Mouse (Mus musculus) cerebellum, adult 8-10 months (tissue): ENCODE results near the gene Sbno2.

ENCODE experiments used
- DNase-seq: peaks from one replicate; pipeline ENCODE4 v3.0.0; 2022

The Sbno2 gene

DNA sequence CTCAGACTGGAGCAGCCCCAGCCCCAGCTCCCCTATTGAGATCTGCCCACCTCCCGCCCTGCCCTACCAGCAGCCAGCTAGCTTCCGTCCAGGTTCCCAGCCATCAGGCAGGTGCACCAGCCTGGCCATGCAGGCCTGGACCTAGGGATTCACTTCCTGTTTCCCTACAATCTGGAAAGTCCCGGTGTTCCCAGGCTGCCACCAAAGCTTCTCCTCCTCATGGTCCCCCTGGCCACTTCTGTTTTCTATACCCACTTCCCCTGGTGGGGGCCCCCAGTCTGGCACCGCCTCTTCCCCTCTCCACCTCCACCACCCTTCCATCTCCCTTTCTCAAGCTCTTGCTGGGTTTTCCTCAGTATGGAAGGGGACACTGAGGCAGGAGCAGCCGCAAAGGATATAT, at the start of gene Sbno2:
TSS of gene Sbno2 (minus strand) at position 112 of the 400 bp plus-strand sequence.
- DNase-seq, result no peak

DNA sequence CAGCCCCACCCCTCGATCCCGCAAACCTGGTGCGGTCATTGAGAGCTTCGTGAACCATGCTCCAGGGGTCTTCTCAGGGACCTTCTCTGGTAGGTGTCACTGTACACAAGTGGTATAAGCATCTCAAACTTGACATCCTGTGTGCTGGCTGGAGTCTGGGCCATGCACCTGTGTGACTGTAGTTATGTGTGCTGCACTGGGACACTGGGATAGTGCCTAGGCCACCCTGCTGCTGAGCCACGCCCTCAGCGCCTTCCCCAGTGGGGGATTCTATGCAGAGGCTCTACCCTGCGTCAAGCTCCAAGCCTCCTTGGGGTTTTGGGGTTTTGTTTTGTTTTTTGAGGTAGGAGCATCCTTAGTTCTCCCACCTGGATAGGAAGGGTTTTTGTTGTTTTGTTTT, 49.0 kb upstream of the Sbno2 start:
- DNase-seq, result no peak

DNA sequence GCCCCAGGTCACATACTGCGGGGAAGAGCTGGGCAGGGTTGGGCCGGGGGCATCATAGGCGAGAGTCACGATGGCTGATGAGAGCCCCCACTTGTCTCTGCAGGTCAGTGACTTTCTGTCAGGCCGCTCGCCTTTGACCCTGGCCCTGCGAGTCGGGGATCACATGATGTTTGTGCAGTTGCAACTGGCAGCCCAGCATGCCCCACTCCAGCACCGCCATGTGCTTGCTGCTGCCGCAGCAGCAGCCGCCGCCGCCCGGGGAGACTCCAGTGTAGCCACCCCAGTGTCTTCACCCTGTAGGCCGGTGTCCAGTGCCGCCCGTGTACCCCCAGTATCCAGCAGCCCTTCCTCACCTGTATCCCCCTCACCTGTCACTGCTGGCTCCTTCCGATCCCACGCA, 48.3 kb upstream of the Sbno2 start:
- no peak for DNase-seq

DNA sequence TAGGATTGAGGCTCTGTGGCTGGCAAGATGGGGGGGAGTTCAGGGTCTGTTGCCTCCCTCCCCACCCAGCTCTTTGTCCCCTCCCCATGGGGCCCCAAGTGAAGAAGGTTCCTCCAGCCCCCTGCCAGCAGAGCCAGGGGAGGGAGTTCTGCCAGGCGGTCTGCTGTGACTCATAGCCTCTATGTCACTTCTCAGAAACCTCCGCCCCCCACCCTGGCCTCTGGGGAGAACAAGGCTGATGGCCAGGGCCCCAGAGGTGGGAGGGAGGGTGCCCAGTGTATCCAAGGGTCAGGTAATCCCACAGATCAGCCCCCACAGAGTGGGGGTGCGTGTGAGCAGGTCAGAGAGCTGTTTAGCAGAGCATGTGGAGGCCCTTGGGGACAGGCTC, 47.5 kb upstream of the Sbno2 start:
- no peak for DNase-seq

DNA sequence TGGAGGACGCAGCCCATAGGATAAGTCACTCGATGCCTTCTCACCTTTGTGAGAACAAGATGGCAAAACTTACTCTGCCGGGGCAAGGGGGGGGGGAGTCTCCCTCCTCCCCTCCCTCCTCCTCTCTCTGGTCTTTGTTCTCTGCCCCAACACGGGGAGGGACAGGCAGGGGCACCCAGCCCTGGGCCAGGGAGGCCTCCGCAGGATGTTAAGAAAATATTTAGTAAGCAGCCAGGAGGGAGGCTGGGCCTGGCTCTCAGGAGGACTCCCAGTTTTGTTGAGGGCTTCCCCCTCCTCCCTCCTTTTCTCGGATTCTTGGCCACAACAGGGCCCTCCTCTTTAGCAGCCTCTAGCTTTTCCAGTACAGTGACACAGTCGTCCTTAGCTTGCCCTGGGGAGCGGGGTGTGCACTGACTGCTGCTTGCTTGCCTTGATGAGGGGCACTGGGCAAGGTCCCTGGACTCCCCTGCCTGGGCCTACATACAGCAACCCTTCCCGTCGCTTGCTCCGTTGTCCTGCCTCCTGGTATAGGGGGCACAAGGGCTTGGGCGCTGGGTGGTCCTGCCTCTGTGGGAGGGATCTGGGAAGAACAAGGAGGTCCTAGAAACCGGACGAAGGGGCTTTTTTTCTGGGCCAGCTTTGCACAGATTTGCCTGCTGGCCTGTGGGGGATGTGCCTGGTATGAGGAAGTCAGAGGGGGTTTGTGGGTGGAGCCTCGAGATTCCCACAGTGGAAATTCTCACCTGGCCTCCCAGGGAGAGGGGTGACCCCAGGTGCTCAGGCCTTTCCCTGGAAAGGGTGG, 46.9 kb upstream of the Sbno2 start:
- no peak for DNase-seq

DNA sequence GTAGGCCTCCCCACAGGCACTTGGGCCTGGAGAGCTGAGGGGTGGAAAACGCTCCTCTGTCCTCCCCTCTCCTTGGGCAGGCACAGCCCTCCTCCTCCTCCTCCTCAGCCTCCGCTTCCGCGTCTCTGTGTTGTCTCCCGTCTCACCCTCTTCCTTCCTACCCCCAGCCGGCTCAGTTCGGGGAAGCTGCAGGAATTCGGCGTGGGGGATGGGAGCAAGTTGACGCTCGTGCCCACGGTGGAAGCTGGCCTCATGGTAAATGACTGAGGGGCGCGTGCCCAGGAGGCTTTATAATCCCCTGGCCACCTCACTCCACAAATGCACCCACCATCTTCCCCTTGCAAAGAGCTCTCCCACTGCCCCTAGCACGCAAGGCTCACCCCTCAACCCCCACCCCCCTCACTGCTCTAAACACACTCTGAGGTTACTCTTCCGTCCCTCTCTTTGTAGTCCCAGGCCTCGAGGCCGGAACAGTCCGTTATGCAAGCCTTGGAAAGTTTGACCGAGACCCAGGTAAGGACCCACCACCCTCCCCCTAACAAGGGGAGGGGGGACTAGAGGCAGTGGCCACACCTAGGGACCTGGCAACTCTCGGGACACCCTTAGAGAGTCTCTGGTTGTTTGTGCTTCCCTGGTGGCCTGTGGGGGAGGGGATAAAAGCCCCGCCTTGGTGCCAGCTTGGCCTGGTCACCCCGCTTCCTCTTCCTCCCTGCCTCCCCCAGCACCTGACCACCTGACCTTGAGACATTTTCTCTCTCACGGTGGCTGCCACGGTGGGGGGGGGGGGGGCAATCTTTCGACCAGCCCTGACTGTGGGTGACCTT, 46.1 kb upstream of the Sbno2 start:
- peak; percentile 62 for DNase-seq

DNA sequence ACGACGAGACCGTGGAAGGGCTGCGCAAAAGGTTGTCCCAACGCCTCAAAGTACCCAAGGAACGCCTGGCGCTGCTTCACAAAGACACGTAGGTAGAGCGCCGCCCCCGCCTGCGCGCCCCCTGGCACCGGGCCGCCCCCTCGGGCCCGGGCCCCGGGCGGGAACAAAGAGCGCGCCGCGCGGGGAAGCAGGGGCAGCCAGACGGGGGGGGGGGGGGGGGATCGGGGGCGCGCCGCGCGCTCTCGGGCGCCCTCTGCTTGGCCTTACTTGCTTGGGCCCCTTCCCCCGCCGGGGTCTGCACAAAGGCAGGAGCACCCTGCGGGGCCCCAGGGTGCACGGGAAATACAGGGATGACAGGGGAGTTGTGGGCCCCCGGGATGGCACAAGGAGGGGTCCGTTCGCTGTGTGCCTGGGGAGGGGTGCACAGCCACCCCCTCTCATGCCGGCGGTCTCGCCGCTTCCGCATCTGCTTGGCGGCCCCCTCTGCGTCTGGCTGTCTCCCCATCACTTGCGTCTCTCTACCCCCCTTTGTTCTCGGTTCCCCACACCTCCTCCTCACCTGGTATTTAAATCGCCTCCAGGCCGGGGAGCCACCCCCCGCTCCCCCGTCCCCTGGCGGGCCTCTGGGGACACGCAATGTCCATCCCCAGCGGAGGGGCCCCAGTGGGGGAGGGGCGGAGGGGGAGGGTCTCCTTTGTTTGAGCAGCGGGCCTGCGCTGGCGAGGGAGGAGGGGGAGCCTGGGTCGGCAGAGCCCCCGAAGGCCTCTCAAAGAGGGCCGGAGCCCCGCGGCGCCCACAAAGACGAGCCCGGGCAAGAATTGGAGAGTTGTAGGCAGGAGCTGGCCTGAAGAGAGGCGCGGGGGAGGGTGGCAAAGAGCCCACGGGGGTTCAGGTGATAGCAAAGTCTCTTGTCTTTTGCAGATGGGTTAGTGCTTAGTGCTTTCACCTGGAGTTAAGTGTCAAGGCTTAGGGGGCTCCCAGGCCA, 45.1 kb upstream of the Sbno2 start:
- DNase-seq, result peak; percentile 75

DNA sequence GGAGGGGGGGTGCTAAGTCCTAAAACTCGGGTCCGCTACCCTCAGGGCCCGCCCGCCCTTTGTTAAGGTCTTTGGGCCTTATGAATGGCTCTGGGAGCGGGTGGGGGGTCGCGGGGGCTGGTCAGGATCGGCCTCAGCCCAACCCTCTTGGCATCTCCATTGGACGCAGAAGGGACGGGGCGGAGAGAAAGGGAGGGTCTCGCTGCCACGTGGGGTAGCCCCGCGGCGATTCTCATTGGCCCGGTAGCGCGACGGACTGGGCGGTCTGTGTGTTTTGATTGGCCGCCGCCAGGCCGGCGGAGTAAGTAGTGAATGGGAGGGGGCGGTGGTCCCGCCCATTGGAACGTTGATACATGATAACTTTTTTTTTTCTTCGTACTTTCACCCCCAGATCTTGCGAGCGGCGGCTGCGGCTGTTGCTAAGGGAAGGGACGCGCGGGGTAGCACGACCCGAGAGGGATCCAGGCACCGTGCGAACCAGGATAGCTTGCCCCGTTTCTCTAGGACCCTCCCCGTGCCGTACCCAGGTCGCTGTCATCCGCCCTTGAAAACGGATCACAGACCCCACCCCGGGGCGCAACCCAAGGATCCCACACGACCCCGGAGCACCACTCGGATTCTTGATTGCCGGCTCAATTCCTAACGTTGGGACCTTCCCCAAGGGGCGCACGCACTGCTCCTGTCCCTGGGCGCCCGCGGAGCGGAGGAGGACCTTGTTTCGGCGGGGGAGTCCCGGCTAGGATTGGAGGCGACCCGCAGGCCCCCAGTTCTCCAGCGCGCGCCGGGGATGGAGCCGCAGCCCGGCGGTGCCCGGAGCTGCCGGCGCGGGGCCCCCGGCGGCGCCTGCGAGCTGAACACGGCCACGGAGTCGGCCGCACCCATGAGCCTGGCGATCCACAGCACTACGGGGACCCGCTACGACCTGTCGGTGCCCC, 44.2 kb upstream of the Sbno2 start:
- DNase-seq, result peak; percentile 94

DNA sequence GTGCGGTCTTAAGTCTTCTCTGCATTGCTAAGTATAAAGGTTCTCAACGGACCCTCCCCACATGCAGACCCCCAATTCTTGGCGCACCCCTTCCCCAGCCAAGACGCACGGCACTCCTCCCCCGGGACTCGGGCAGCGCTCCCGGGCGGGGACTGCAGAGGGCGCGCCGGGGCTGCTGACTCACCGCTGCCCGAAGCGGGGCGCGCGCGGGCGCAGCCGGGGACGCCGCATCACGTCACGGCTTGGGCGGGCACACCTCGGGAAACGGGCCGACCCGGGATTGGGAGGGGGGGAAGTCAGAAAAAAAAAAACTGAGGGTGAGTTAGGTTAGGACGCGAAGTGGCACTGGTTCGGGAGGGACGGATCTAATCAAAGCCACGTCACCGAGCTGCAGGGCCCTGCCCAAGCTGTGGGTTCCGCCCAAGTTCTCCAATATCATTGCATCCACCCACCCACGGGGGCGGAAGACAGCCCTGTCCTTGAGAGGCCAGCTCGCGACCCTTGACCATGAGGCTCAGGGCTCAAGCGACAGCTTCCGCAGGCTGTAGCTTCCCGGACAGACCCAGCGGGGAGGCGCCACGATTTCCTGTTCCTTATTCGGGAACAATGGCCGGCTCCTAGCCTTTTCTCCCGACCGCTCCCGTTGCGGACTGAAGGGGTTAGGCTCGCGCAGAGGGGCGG, 43.4 kb upstream of the Sbno2 start:
- DNase-seq, result peak; percentile 96

DNA sequence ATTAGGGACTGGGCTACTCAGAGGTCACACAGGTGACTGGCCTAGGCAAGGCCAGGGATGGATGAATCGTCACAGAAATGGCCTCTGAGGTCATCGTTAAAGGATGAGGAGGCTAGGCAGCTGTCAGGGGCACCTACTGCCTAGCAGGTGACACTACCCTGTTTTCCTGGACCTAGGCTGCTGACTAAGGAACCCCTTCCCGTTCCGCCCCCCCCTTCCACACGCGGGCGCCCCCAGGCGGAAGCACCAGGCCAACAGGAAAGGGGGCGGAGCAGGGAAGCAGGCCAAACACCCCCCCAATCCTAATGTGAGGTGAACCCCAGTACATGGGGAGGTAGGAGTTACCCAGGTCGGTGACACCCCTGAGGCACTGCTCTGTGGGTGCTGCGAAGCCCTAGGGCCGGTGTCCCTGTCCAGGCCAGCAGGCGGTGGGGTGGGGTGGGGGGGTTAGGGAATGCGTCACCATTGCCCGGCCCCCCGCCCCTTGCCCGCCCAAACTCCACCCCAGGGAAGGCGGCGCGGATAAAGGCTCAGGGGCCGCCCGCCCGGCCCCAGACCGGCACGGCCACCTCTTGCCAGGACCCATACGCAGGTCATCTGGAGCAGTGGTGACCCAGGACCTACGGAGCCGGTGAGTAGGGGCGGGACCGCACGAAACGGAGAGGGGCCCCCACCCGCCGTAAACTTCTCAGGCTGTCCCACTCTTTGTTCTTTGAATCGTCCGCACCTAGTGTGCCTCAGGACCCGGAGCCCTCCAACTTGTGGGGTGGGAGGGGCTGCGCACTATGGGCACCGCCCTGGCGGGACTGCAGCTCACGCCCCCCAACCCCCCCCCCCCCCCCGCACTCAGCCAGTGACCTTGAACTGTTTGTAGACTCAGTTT, 42.6 kb upstream of the Sbno2 start, which contains the start of gene Midn:
TSS of gene Midn (plus strand) at position 554 of the 883 bp plus-strand sequence.
- peak; percentile 79 for DNase-seq

DNA sequence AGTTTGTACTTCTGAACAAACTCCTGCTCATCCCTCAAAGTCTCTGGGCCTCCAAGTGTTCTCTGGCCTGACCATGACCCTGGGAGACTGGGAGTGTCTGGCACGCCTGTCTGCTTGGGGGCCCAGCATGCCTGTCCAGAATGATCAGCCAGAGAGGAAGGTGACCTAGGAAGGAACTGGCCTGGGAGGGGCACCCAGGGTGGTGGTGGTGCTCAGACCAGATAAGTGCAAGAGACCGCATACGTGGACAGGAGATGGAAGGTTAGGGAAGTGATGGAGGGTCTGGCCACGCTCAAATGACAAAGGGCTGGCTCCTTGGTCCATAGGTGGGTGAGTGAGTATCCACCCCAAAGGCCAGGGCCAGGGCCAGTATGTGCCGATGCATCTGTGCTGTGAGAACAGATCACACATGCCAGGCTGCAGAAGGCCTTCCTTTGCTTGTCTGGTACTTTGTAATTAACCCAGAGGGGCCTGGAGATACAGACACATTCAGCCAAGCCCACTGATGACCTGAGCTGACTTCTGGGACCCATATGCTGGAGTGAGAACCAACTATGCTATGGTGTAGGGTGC, 41.9 kb upstream of the Sbno2 start:
- DNase-seq, result peak; percentile 51

DNA sequence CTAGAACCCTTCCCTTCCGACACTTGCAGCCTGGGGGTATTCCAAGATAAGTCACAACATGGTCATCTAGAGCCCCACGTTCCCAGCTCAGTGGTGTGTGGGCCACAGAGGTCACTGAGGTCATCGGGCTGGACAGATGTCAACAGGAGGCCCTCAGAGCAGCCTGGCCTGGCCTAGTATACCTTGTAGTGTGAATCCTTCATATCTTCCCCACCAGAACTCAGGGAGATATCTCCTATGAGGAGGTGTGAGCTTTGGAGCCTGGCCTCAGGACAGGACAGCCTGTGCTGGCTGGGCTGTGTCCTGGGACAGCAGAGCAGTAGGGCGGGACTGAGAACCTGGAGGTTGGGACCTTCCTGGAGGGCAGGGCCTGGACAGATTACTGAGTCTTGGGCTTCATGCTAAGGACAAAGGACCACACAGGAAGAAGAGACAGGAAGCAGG, 41.2 kb upstream of the Sbno2 start:
- peak; percentile 50 for DNase-seq

DNA sequence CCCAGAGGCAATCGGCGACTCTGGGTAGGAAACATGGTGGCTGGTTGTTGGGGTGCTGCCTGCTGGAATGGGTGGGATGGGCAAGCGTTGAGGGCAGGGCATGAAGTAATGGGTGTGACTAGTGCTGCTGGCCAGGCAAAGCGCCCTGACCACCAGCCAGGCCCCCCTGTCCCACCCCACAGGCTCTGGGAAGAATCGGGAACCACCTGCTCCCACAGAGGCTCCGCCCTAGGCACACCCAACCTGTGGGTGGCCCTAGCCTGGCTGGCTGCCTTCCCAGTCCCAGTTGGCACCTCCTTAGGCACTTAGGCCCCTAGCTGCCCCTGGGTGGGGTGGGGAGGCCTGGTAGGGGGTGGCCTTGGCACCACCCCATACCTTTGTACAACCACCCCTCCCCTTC, 40.5 kb upstream of the Sbno2 start:
- DNase-seq, result peak; percentile 66

DNA sequence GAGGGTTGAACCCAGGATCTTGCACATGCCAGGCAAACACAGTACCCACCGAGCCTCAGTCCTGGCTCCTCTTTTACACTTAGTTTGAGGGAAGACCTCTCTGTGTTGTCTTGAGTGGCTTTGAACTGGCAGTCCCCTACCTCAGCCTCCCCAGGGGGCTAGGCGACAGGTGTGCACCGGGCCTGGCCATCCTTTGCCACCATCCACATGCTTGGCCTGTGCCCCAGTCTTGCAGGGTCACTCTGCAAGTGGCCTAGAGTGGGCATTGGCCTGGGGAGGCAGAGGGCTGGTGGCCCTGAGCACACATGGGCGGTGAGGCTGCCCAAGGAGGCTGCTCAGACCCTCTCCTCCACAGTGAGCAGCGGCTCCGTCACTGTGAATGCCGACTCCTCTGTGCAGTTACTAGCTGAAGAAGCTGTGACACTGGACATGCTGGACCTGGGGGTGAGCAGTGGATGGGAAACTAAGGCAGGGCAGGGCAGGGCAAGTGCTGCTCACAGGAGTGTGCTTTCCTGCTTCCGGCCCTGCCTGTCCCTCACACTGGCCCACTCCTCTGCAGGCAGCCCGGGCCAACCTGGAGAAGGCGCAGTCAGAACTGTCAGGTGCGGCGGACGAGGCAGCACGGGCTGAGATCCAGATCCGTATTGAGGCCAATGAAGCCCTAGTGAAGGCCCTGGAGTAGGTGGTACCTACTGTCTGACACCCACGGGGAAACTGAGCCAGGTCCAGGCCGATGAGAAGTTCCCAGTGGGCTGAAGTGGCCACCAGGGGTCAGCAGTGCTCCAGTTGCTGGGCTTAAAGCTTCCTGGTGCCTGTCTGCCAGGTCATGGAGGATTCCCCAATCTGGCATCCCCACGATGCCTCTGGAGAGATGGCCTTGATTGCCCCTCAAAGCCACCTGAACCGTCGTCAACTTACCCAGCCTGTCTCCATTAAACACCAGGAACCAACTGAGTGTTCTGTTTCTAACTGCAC, 39.8 kb upstream of the Sbno2 start:
- peak; percentile 84 for DNase-seq

DNA sequence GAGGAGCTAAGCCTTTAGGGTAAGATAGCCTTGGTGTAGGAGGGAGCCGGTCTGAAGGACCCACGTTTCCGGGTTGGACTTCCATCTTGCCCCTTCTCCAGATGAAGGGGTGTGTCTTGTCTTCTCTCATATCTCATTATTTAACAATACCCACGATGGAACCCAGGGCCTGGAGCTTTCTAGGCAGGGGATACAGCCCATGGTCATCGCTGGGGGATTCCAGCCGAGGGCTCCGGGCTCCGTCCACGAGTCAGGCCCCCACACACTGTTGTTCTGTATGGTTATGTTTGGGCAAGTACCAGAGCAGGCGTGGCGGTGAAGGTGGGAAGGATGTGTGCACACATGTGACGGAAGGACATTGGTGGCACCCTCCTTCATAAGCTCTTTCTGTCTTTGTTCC, 38.8 kb upstream of the Sbno2 start:
- DNase-seq, result peak; percentile 37

DNA sequence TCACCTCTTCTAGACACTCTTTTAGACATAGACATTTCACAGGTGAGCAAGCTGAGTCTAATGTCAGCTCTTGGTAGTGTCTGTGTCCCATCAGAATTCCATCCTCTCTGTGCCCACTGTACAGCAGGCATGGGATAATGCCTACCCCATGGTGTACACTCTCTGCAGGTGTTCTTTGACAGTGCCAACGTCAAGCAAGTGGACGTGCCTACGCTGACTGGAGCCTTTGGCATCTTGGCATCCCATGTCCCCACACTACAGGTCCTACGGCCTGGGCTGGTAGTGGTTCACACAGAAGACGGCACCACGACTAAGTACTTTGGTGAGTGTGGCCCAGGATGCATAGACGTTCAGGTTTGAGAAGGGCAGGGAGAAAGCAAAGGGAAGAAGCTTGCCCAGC, 38.3 kb upstream of the Sbno2 start:
- DNase-seq, result peak; percentile 47

DNA sequence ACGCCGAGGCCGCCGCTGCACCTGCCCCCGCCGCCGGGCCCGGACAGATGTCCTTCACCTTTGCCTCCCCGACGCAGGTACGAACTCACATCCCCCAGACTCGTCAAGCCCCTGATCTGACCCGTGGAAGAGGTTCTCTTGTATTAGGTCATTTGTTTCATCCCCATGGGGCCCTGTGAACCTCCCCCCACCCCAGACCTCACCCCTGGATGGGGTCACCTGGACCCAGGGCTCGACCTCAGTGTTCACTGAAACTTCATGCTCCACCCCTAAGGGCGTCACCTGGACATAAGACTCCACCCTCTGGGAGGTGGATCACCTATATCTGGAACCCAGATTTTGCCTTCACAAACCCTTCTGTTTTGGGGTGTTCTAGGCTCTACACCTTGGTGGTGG, 37.2 kb upstream of the Sbno2 start:
- DNase-seq, result no peak

DNA sequence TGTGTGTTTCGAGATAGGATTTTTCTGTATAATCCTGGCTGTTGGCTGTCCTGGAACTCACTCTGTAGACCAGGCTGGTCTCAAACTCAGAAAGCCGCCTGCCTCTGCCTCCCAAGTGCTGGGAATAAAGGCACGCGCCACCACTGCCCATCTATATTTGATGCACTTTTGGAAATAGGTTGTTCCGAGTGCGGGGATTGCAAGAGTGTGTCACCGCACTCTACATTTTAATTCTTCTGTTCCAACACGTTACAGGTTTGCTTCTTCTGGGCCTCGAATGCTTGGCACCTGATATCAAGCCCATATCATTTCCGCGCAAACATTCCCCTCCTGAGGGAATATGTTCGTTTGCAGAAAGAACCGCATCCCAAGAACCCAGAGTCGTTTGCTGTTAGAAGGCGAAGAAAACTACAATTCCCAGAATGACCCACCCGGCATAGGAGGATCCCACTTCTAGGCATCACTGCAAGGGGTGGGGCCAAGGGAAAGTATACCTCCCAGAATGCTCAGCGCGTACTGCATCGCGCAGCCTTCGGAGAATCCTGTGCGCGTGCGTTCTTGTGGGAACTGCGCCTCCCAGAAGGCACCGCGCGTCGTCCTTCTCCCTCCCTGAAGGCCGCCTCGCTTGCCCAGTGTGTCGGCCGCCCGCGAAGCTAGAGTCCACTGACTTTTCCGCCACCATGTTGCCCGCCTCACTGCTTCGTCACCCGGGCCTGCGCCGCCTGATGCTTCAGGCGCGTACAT, 36.6 kb upstream of the Sbno2 start:
- DNase-seq, result peak; percentile 91
